Mouse (Mus musculus): Measurements from ENCODE around the gene Hmga2. TPM values are rescaled to one million over a fixed set of nuclear protein-coding genes. Genes with fewer than 3 reads are reported as not detected.
"Not testable (repeated sequence)": the region's sequence is repeated elsewhere in the genome, so short reads cannot be mapped to it uniquely, and the experiment has no call there.

Hmga2 gene
- polyA plus RNA-seq, 3 experiments from 2014 or later, result 0.16 to 0.59 TPM; not detected in 1

DNA sequence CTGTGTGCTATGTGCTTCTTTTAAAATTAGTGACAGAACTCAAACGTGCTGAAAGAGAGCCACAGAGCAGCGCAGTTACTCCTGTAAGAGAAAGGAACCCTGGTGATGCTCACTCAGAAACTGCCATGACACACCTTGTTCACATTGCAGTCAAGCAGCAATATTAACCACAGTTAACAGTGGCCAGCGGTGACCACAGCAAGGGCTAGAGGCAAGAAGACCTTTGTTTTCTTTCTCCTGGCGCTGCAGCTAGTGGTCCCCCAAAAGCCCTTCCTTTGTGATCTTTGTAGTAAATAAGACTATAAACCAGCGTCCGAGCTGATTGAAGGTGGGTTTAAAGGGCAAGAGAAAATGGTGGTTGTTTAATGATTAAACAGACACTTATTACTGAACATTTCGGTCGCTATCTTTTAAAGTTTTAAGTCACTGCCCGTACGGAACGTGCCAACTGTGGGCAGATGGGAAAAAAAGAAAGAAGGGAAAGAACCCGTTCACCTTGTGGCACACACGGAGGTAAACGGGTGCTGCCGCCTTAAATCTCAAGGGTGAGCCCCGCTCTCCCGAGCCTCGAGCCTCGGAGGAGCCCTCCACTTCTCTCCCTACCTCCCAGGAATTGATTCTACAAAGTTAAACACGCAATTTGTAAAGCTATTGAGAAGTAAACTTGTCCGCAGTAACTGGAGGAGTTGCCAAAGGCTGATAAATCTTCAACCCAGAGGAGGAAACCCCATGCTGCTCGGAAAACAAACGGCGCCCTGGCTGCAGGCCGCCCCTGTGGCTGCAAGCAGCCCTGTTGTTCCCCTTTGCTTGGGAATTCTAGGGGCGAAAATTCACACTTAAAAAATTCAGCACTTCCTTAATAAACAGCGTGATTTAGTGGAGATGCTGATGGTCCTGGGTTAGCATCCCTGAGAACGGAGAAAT, 85.1 kb downstream of the Hmga2 start:
- ATAC-seq, result no peak

DNA sequence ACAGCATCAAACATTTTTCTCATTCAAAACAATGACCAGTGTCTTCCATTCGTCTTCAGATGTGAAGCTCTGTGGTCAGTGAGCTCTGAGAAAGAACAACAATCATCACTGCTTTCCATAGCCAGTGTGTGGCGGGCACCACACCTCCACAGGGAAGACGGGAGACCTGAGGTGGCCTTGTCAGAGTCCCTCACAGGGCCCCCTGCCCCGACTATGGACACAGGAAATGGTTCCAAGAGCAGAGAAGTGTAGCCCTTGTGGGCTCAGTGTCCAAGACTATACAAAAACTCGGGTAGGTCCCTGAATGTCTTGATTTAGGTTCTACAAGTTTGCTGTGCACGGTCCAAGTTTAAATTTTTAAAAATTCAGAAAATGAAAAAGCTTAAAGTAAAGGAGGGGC, 86.6 kb downstream of the Hmga2 start:
- ATAC-seq, result no peak

- ATAC-seq, result no peak
Observed at GRCm38 (mm10) chr10:120388966-120389365, 87.3 kb downstream of the Hmga2 start.

DNA sequence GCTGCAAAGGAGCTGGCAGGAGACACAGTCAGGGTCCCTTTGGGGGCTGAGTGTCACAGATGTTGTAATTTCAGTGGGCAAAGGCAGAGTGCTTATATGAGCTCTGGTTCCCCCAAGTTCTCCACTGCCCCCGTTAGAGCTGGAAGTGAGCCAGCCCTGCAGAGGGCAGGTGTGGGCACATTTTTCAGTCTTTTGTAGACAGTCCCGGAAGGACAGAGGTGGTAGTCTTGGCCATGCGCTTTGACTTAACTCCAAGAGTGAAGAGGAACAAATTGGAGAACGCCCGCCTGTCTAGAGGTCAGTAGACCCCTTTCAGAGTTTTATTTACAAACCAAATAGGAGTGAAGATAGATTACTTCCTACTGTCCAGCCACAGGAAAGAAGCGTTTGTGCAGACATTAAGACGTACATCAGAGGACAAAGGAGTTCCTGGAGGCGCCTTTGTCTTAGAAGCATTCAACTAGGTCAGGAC, 87.8 kb downstream of the Hmga2 start:
- no peak for ATAC-seq

DNA sequence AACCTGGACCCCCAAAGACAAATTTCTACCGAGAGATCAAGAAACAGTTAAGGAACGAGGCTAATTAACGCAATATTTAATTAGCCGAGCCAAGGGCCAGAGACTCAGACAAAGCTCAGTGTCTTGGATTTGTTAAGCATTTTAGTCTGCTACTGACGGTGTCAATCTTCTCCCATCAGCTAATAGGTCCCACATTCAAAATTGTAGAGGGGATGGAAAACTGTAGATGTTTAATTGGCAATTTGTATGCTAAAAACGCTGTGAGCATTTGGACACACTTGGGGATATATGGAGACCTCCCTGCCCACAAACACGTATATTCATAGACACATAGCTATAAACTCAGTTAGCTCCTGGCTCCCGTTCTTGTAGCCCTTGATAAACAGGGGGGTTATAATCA, 89.2 kb downstream of the Hmga2 start:
- no peak for ATAC-seq

- peak; percentile 43 for ATAC-seq
Observed at GRCm38 (mm10) chr10:120384797-120385600, 91.3 kb downstream of the Hmga2 start.

DNA sequence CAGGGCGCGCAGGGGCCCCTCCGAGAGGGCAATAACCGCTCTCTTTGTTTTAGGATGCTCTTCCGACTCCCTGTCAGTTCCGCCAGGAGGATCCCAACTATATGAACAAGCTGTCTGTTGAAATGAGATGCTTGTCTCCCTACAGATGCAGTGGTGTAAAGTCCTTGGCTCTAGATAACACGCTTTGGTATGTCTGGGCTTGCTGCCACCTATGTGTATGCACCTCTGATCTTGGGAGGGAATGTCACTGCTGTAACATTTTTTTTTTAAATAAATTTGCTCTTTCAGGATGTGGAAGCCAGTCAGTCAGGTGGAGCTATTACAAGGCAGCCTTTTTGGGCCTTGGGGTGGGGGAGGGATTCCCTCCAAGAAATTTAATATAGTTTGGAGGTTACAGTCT, 92.2 kb downstream of the Hmga2 start:
- ATAC-seq, result no peak

DNA sequence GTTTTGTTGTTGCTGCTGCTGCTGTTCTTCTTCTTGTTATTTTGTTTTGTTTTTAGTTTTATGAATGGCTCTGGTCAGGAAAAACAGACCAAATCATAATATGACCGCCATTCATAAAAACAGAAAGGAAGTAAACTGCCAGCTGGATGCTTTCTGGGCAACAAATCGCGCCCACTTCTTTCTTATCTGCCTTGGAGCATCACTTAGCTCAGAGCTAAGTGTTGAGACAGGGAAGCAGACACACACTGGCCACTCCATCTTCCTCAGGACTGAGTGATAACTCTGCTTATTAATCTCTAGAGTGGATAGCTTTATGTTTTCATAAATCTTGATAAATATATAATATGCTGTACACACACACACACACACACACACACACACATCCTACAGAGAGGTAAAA, 98.5 kb downstream of the Hmga2 start:
- no peak for ATAC-seq

DNA sequence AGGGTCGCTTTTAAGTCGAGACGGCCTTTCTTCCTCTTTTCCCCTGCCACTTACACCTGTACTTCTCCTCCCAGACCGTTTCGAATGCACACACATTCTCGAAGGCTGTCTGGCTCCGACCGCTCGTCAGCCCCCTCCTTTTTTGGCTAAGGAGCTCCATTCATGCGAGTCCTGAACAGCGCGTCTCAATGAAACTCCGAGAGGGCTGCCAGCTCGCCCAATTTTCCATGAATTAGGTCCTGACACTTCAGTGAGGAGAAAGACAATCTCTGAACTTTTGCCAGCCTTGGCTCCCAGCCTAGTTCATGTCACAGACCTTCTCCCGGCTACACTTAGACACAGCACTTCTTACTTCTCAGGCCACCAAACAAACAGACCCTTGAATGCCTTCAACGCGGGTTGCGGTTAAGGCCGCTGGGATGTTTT, 98.9 kb downstream of the Hmga2 start:
- ATAC-seq, result no peak

GRCm38 (mm10) chr10:120375438-120375837, 100.8 kb downstream of the Hmga2 start:
- ATAC-seq, result peak; percentile 82

GRCm38 (mm10) chr10:120371215-120371614, 105.1 kb downstream of the Hmga2 start:
- no peak for ATAC-seq

GRCm38 (mm10) chr10:120369187-120369805, 107.0 kb downstream of the Hmga2 start:
- no peak for ATAC-seq

- not testable (repeated sequence) for ATAC-seq
Observed at GRCm38 (mm10) chr10:120366173-120366592, 110.1 kb downstream of the Hmga2 start.

DNA sequence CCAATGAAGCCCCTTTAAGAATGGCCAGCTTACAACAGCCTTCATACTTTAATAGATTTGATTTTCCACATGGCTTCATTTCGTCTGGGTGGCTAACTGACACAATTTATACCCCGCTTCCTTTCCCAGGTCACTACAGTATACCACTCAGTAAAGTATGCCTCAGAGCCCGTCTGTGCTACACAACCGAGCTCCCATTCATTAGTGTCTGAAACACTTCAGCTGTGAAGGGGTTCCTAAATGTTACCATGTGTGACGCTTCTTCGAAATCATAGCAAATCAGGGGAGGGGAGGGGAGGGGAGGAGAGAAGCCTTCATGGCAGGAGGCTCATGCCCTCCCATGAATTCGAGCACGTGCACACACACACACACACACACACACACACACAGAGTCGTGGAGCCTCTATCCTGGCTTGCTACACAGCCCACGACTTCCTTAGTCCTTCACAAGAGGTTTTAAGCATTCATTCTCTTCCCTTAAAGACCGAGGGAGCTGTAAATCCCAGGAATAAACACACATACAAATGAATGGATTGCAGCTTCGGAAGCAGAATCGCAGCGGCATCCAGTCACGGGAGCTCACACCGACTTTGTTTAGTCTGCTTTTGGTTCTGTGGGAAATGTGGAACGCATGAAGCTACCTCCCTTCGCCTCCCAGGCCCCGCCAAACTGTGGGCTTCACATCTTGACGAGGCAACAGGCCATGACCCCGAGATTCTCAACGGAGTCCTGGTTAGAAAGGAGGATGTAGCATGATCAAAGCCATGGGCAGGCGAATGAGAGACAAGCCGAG, 110.7 kb downstream of the Hmga2 start:
- no peak for ATAC-seq

DNA sequence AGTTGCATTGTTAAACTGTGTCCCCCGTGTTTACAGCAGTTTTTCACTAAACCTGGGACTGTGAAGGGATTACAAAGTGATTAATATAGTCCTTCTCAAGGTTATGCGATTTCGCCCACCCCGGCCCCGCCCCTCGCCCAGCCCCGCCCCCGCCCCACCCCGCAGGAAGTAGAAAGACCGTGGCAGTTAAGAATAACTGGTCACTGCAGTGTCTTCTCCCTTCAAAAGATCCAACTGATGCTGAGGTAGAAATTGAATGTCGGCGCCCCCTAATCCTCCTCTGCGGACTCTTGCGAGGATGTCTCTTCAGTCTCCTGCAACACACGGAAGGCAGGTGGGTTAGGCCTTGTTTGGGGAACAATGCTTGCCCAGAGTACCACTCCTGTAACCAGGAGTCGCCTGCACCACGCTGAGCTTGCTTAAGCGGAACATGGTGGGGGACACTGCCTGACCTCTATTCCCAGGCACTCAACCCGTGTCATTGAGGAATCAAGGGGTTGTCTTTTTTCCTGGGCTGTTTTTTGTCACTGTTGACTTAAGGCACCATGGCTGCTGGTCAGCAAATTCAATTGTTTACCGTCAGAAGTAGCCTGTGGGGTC, 112.2 kb downstream of the Hmga2 start:
- ATAC-seq, result no peak

DNA sequence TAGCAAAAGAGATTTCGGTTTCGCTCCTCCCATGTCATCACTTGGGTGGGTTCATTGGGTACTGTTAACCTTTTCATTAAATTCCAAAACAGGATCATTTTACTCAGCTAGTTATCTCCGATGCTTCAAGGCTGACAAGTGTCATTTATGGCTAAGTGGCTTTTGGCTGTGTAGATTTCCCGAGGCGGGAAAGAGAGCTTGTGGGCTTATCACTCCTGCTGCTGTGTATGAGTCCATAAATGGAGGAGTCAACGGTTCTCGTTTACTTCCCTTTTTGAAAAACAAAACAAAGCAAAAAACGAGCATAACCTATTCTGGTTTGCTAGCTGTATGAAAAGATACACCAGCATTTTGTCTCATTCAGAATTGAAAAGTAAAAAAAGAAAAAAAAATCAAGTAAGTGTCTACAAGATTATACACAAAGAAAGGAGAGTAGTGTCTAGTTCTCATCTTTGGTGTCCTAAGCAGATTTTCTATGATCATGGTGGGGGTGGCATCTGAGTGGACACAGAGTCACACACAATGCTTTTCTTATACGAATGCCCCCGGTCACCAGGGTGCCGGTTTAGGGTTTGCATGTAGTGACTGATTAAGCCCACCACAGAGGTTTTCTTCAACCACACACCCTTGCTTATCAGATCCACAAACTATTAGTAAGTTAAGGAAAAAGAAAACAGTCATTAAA, 112.8 kb downstream of the Hmga2 start:
- ATAC-seq, result not testable (repeated sequence)

DNA sequence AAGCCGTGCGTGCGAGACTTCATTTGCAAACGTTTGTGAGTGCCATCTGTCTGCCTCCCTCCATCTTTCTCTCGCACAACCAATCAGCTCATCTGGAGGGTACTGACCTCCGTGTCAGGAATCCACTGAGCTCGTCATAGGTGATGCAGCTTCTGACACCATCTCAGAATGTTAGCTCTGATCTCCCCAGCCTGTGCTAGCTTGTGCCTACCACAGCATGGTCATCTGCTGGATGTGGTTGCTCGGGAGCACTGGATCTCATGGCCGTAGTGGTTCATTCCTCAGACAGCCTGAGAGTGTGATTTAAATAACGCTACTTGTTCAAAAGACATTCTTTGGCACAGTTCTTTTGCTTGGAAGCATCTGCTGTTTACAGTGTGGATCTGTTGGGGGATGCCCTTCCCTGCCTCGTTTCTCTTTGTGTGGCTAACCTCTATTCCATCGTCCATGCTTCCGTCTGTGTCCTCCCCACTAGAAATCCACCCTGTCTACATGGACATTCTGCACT, 121.7 kb downstream of the Hmga2 start:
- no peak for ATAC-seq

DNA sequence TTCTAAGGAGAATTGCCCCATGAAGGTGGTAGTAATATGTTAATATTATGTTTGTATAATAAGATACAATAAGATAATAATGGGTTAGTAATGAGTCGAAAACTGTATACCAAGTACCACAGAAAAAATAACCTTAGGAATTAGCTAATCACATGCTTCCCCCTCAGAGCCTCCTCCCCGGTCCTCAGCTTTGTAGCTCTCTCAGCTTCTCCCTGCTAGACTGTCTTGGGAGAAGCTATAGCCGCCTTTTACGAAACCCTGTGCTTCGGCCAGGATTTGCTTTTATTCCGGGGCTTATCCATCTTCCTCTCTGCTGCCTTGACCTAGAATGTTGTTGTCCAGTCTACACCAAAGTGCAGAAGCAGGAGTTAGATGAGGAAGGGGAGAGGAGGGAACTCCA, 130.9 kb downstream of the Hmga2 start:
- no peak for ATAC-seq

- ATAC-seq, result no peak
Observed at GRCm38 (mm10) chr10:120344558-120345318, 131.5 kb downstream of the Hmga2 start.

DNA sequence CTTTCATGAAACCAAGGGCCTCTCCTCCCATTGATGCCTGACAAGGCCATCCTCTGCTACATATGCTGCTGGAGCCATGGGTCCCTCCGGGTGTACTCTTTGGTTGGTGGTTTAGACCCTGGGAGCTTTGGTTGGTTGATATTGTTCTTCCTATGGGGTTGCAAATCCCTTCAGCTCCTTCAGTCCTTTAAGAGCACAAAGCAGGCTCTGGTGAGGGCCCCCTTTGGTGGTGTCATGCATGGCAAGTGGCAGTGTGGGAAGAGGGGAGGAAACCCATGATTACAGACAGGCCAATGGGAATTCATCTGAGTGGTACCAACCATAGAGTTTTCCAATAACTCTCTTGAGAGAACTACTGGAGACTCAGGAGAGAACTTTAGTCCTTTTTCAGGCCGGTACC, 136.4 kb downstream of the Hmga2 start:
- ATAC-seq, result not testable (repeated sequence)

Data from inflammation-experienced regulatory T-cells, adult 6 months (primary cell).